Mouse (Mus musculus) embryonic fibroblast, embryonic 13.5 days (primary cell): ENCODE measurements around the gene Pilrb1.

ENCODE experiments used
- CTCF ChIP-seq: IDR thresholded peaks from 2 replicates; pipeline ENCODE4 v1.5.1; 2011; ENCODE audit warnings: mild to moderate bottlenecking, control low read depth, low read length, moderate library complexity, borderline replicate concordance; ENCODE audit not compliant: insufficient read depth
- POLR2A ChIP-seq: IDR thresholded peaks from 2 replicates; pipeline ENCODE4 v1.6.1; 2011; ENCODE audit warnings: low read depth, mild to moderate bottlenecking, control low read depth, low read length, moderate library complexity

- TF ChIP-seq POLR2A (no peak), CTCF (peak; percentile 22; the same call in 1 of the 2 replicates)
Measured at GRCm38 (mm10) chr5:137885894-137886293, 28.0 kb upstream of the Pilrb1 start.
